Mouse (Mus musculus) inflammation-experienced regulatory T-cells (primary cell): ENCODE results near the gene Olfr1442. TPM values are rescaled to one million over a fixed set of nuclear protein-coding genes. Genes with fewer than 3 reads are reported as not detected.

Source experiments
- polyA plus RNA-seq, 2 experiments: library from polyadenylated mRNA; unstranded; fragments of 100-300 nt; shearing (Covaris generic); gene quantifications; one replicate each; pipeline ENCODE4 v1.2.1; 2017

Gene Olfr1442
- polyA plus RNA-seq: under 1 TPM in 1 of 2 experiments, not detected in 1; 0.93 TPM

GRCm38 (mm10) chr19:12670139-12670538, at the start of gene Olfr1442:
Gene Olfr1442 (plus strand): TSS chr19:12670439.

GRCm38 (mm10) chr19:12633176-12633575, 37.1 kb upstream of the Olfr1442 start, which contains the start of gene Glyat:
Gene Glyat (plus strand): TSS chr19:12633308.

GRCm38 (mm10) chr19:12677812-12678211, 7.6 kb downstream of the Olfr1442 start, which contains the start of gene Olfr1443:
Gene Olfr1443 (plus strand): TSS chr19:12678112.

GRCm38 (mm10) chr19:12695590-12695989, 25.4 kb downstream of the Olfr1442 start, which contains the start of gene Keg1:
Gene Keg1 (plus strand): TSS chr19:12695786.

Other genes with a start within 250 kb of the Olfr1442 start
- gene Pfpl, start 242.5 kb upstream of the Olfr1442 start, polyA plus RNA-seq: under 1 TPM; 0.11 to 0.21 TPM
- 1 to 10 TPM in 1 of 2 experiments, under 1 TPM in 1; 0.04 to 1.4 TPM for gene Mpeg1, start 209.7 kb upstream of the Olfr1442 start, polyA plus RNA-seq
- 1 to 10 TPM; 7.9 to 9.0 TPM for gene Dtx4, start 169.0 kb upstream of the Olfr1442 start, polyA plus RNA-seq
- 10 to 100 TPM; 42.0 to 45.4 TPM for gene Fam111a, start 124.7 kb upstream of the Olfr1442 start, polyA plus RNA-seq
- under 1 TPM in 1 of 2 experiments, not detected in 1; 0.37 TPM for gene Gm4952, start 70.5 kb upstream of the Olfr1442 start, polyA plus RNA-seq
- gene Glyat, start 37.1 kb upstream of the Olfr1442 start, polyA plus RNA-seq: not detected
- not detected for gene Olfr1443, start 7.7 kb downstream of the Olfr1442 start, polyA plus RNA-seq
- gene Keg1, start 25.3 kb downstream of the Olfr1442 start, polyA plus RNA-seq: not detected
- under 1 TPM in 1 of 2 experiments, not detected in 1; 0.78 TPM for gene Cntf, start 95.2 kb downstream of the Olfr1442 start, polyA plus RNA-seq
- gene Zfp91, start 125.7 kb downstream of the Olfr1442 start, polyA plus RNA-seq: 10 to 100 TPM; 11.4 to 19.8 TPM
- 100 to 1,000 TPM; 169 to 225 TPM for gene Lpxn, start 125.8 kb downstream of the Olfr1442 start, polyA plus RNA-seq
- gene Gm5244, start 176.2 kb downstream of the Olfr1442 start, polyA plus RNA-seq: not detected
- gene Olfr1444, start 186.8 kb downstream of the Olfr1442 start, polyA plus RNA-seq: under 1 TPM in 1 of 2 experiments, not detected in 1; 0.53 TPM
- gene Olfr1445, start 213.4 kb downstream of the Olfr1442 start, polyA plus RNA-seq: not detected
- gene Olfr1446, start 223.1 kb downstream of the Olfr1442 start, polyA plus RNA-seq: under 1 TPM in 1 of 2 experiments, not detected in 1; 0.51 TPM
- gene Olfr1447, start 233.3 kb downstream of the Olfr1442 start, polyA plus RNA-seq: not detected